Mouse (Mus musculus) neural tube, embryonic 15.5 days (tissue): ENCODE data around the gene Tmem230. TPM values are rescaled to one million over a fixed set of nuclear protein-coding genes. Genes with fewer than 3 reads are reported as not detected.

Experiments
- ATAC-seq: fragments of 200-750 bp; cut with Nextera tagmentation; 2 replicates; pipeline ENCODE4 v1.8.0; 2017; ENCODE audit warnings: mild to moderate bottlenecking, moderate TSS enrichment, moderate library complexity; ENCODE audit not compliant: low FRiP score
- H3K27ac ChIP-seq: fragments of 300-500 bp; sonication (generic); replicated peaks from 2 replicates; pipeline ENCODE4 v1.5.1; 2015; ENCODE audit warnings: mild to moderate bottlenecking, inconsistent platforms
- H3K27me3 ChIP-seq: fragments of 300-500 bp; sonication (generic); replicated peaks from 2 replicates; pipeline ENCODE4 v1.6.1; 2015; ENCODE audit warnings: inconsistent platforms
- H3K36me3 ChIP-seq: fragments of 300-500 bp; sonication (generic); 2 replicates; pipeline ENCODE4 v1.6.1; 2015; ENCODE audit warnings: inconsistent platforms
- H3K4me1 ChIP-seq: fragments of 300-500 bp; sonication (generic); 2 replicates; pipeline ENCODE4 v1.6.1; 2015; ENCODE audit warnings: inconsistent platforms
- H3K4me2 ChIP-seq: fragments of 300-500 bp; sonication (generic); 2 replicates; pipeline ENCODE4 v1.6.1; 2015; ENCODE audit warnings: inconsistent platforms, mild to moderate bottlenecking, moderate library complexity
- H3K4me3 ChIP-seq: fragments of 300-500 bp; sonication (generic); replicated peaks from 2 replicates; pipeline ENCODE4 v1.5.1; 2015; ENCODE audit warnings: mild to moderate bottlenecking, inconsistent platforms
- H3K9ac ChIP-seq: fragments of 300-500 bp; sonication (generic); replicated peaks from 2 replicates; pipeline ENCODE4 v1.6.1; 2015; ENCODE audit warnings: mild to moderate bottlenecking, inconsistent platforms
- H3K9me3 ChIP-seq: fragments of 300-500 bp; sonication (generic); replicated peaks from 2 replicates; pipeline ENCODE4 v1.6.1; 2016; ENCODE audit warnings: inconsistent platforms
- WGBS: fragments of 180-500 bp; shearing (Covaris S2); methylation state at CpG from one replicate; pipeline ENCODE4 v1.1.7; 2015; ENCODE audit warnings: mixed read lengths; 5-methylcytosine and 5-hydroxymethylcytosine counted together
- polyA plus RNA-seq: library from polyadenylated mRNA; unstranded; fragments of >200 nt; fragmentation: Nextera tagmentation; extraction: Ambion mirVana; gene quantifications from 2 replicates; pipeline ENCODE4 v1.2.1, GENCODE M21; 2015

Tmem230 gene
- polyA plus RNA-seq, 1 experiment from 2014 or later = 40.8 TPM

DNA sequence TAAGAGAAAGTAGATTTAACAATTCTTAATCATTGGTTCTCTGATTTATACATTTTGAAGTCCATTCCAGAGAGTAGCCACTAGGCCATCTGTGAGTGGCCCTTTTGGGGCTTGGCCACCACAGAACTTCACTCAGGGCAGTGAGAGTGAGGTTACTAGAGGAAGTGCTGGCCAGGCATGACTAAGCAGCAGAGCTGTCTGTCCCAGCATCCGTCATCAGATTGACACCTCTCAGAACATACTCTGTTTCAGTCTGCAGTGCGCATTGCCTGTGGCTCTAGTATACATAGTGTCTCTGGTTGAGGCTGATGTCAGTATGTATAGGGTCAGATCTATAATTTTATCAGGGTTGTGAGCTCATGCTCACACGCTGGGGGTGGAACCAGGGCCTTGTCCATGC lies 21.6 kb upstream of the Tmem230 start:
- Histone ChIP-seq H3K4me1 (peaks cover 14% of the 10 kb centered on the region), H3K27me3 (no peaks in the 10 kb centered on the region), H3K9ac (no peak overlapping the region), H3K27ac (no peak overlapping the region), H3K36me3 (no peaks in the 10 kb centered on the region), H3K9me3 (no peaks in the 10 kb centered on the region), H3K4me3 (no peak overlapping the region), H3K4me2 (no peak overlapping the region)
- no peak for ATAC-seq
- WGBS = 89% methylated on average over 3 of the region's 3 CpGs

DNA sequence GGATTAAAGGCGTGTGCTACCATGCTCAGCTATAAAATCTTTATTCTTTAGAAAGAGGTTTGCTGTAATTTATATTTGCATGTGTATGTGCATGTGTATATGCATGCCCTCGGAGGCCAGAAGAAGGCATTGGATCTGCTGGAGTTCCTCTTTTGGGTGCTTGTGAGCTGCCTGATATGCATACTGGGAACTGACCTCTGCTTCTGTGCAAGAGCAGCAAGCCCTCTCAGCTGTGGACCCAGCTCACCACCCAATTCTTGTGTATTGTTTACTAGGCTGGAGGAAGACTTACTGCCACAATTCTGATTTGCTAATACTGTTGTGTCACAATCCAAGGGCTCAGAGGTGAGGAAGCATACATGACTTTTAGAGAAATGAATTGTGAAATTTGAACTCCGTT lies 18.5 kb upstream of the Tmem230 start:
- ATAC-seq = no peak
- 93% methylated on average over 3 of the region's 3 CpGs for WGBS
- Histone ChIP-seq H3K27ac (no peak overlapping the region), H3K36me3 (no peaks in the 10 kb centered on the region), H3K4me2 (no peak overlapping the region), H3K4me1 (peaks cover 20% of the 10 kb centered on the region), H3K27me3 (no peaks in the 10 kb centered on the region), H3K9ac (no peak overlapping the region), H3K4me3 (no peak overlapping the region), H3K9me3 (no peaks in the 10 kb centered on the region)

- Histone ChIP-seq H3K27ac (no peak overlapping the region), H3K9me3 (no peaks in the 10 kb centered on the region), H3K36me3 (no peaks in the 10 kb centered on the region), H3K4me2 (peak overlapping the region; percentile 62), H3K9ac (no peak overlapping the region), H3K27me3 (no peaks in the 10 kb centered on the region), H3K4me3 (peak overlapping the region; percentile 96; the same call in 1 of the 2 replicates), H3K4me1 (peaks cover 20% of the 10 kb centered on the region)
- no peak for ATAC-seq
- WGBS = 89% methylated on average over 9 of the region's 9 CpGs
These were observed 17.6 kb upstream of the Tmem230 start for GRCm38 (mm10) chr2:132265196-132265595.

GRCm38 (mm10) chr2:132264266-132264710 lies 16.7 kb upstream of the Tmem230 start:
- Histone ChIP-seq H3K9me3 (no peaks in the 10 kb centered on the region), H3K4me3 (peak overlapping the region; percentile 96), H3K27ac (peak overlapping the region; percentile 91), H3K4me1 (peaks cover 20% of the 10 kb centered on the region), H3K4me2 (peak overlapping the region; percentile 62), H3K36me3 (no peaks in the 10 kb centered on the region), H3K9ac (peak overlapping the region; percentile 97), H3K27me3 (no peaks in the 10 kb centered on the region)
- ATAC-seq = no peak
- WGBS = 13% methylated on average over 6 of the region's 6 CpGs

GRCm38 (mm10) chr2:132263421-132264265 lies 16.0 kb upstream of the Tmem230 start:
- Histone ChIP-seq H3K4me2 (peak overlapping the region; percentile 62), H3K9ac (peak overlapping the region; percentile 97), H3K27ac (peak overlapping the region; percentile 91), H3K4me3 (peak overlapping the region; percentile 96), H3K27me3 (no peaks in the 10 kb centered on the region), H3K4me1 (peaks cover 20% of the 10 kb centered on the region), H3K9me3 (no peaks in the 10 kb centered on the region), H3K36me3 (no peaks in the 10 kb centered on the region)
- WGBS = under 1% methylated on average over 46 of the region's 47 CpGs
- ATAC-seq = peak; percentile 62

DNA sequence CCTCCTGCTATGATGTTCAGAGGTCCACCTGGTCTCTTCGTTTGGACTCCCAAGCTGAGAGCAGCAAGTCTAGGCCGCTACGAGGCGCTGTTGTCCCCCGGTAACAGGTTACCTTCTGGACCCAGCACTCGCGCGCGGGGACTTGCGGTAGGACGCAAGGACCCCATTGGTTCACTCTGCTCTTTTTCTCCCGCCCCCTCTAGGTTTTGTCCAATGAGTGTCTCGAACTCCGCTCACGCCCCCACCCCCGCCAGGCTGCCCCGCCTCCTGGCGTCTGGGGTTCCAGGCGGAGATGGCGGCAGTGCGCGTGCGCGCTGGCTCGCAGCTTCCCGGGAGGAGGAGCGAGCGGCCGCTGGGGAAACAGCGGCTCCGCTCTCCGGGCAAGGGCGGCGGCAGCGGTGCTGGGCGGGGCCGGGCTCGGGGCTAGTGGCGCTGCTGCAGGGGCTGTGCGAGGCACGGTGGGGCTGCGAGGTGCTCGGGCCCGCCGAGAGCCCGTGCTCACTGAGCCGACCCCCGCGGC lies 15.3 kb upstream of the Tmem230 start, which contains the start of gene Cds2:
Gene Cds2, plus strand, starts transcription at position 270 of the 520 bp plus-strand sequence.
- H3K4me2 ChIP-seq = peak within 1 kb of the TSS; percentile 62
- H3K9ac ChIP-seq = peak within 1 kb of the TSS; percentile 97
- H3K9me3 ChIP-seq = no peaks in the 10 kb centered on the region
- H3K36me3 ChIP-seq = no peaks in the 10 kb centered on the region
- H3K27me3 ChIP-seq = no peaks in the 10 kb centered on the region
- WGBS = 0% methylated on average over 47 of the region's 49 CpGs
- ATAC-seq = peak; percentile 98
- peak within 1 kb of the TSS; percentile 96 for H3K4me3 ChIP-seq
- H3K27ac ChIP-seq = peak within 1 kb of the TSS; percentile 91
- H3K4me1 ChIP-seq = peaks cover 20% of the 10 kb centered on the region

DNA sequence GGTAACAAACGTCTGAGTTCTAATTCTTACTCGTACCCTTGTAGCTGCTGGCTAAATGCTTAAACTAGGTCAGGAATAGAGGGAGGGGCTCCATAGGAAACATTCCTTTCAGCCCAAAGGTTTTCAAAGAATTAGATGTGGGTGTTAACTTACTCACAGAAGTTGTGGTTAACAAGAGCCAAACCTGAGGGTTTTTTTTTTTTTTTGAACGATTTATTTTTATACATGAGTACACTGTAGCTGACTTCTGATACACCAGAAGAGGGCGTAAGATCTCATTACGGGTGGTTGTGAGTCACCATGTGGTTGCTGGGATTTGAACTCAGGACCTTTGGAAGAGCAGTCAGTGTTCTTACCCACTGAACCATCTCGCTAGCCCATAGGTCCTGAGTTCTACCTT lies 14.6 kb upstream of the Tmem230 start:
- H3K4me3 ChIP-seq = no peak overlapping the region
- H3K27me3 ChIP-seq = no peaks in the 10 kb centered on the region
- WGBS = 78% methylated on average over 6 of the region's 6 CpGs
- no peak overlapping the region for H3K9ac ChIP-seq
- 0 out of 2 replicates have a peak overlapping the region, but pooled peaks have one; percentile 62 for H3K4me2 ChIP-seq
- peak overlapping the region; percentile 58 for H3K27ac ChIP-seq
- no peaks in the 10 kb centered on the region for H3K9me3 ChIP-seq
- peaks cover 20% of the 10 kb centered on the region for H3K4me1 ChIP-seq
- H3K36me3 ChIP-seq = no peaks in the 10 kb centered on the region
- 0 out of 2 replicates have a peak, but pooled peaks have one; percentile 1 for ATAC-seq

DNA sequence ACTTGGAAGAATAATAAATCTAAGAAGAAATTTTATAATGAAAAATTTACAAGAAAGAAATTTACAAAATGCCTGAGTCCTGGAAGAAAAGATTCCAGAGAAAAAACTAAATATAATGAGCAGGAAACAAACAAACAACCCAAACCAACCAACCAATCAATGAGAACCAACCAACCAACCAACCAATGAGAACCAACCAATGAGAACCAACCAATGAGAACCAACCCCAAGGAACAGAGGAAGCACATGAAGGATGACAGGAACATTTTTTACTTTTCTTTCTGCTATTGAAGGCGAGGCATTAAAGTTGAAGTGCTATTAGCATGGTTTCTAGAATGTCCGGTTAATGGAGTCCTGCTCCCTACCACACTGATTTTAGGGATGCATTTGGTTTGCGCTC lies 13.0 kb upstream of the Tmem230 start:
- WGBS = 91% methylated on average over 3 of the region's 3 CpGs
- Histone ChIP-seq H3K4me2 (no peak overlapping the region), H3K4me3 (no peak overlapping the region), H3K27me3 (no peaks in the 10 kb centered on the region), H3K4me1 (peaks cover 18% of the 10 kb centered on the region), H3K9me3 (no peaks in the 10 kb centered on the region), H3K27ac (no peak overlapping the region), H3K36me3 (no peaks in the 10 kb centered on the region), H3K9ac (no peak overlapping the region)
- ATAC-seq = no peak

DNA sequence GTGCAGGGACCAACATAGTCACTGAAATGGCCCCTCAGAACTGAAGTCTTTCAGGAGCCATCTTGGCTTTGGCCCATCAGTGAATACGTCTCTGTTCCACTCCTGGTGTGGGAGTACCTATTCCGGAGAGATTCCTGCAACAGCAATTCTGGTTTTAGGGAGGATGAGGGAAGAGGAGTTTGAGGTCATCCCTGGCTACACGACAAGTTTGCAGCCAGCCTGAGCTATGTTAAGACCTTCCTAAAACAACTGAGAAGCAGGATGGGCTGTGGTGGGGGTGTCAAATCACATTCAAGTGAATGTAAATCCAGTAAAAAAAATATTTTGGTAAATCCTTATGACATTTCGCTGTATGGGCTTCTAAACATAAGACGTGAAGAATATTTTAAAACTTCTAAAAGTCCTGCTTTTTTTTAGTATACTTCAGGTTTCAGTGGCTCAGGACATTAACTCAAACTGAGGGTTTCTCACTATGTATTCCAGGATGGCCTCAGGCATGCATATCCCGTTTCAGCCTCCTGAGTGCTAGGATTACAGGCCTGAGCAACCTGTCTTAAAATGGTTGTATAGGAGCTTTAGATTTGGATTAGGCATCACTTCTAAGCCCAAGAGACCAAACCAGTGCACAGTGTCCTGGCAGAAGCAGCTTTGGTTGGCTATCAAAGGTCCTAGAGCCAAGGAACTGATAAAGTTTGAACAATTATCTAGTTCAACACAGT lies 9.9 kb upstream of the Tmem230 start:
- H3K4me1 ChIP-seq = 0 out of 2 replicates have a peak, but pooled peaks cover under 1% of the 10 kb centered on the region
- H3K9ac ChIP-seq = no peak overlapping the region
- no peak overlapping the region for H3K4me2 ChIP-seq
- H3K4me3 ChIP-seq = no peak overlapping the region
- H3K9me3 ChIP-seq = no peaks in the 10 kb centered on the region
- no peaks in the 10 kb centered on the region for H3K36me3 ChIP-seq
- WGBS = 94% methylated on average over 6 of the region's 6 CpGs
- H3K27ac ChIP-seq = no peak overlapping the region
- H3K27me3 ChIP-seq = no peaks in the 10 kb centered on the region
- no peak for ATAC-seq

GRCm38 (mm10) chr2:132253603-132254002 lies 6.0 kb upstream of the Tmem230 start:
- Histone ChIP-seq H3K27me3 (no peaks in the 10 kb centered on the region), H3K27ac (peak overlapping the region; percentile 82), H3K9ac (peak overlapping the region; percentile 42), H3K4me3 (peak overlapping the region; percentile 62), H3K4me1 (peaks cover 13% of the 10 kb centered on the region), H3K9me3 (no peaks in the 10 kb centered on the region), H3K4me2 (peak overlapping the region; percentile 91), H3K36me3 (peaks cover 6% of the 10 kb centered on the region)
- ATAC-seq = no peak
- WGBS = under 1% methylated on average over 7 of the region's 7 CpGs
